Mouse (Mus musculus) stomach, postnatal 0 days (tissue): ENCODE data around the gene Disp1.

Source experiments
- CTCF ChIP-seq: IDR thresholded peaks from 2 replicates; pipeline ENCODE4 v1.5.1; 2016; ENCODE audit warnings: antibody characterized with exemption, low read depth, mild to moderate bottlenecking, moderate library complexity
- EP300 ChIP-seq: optimal IDR thresholded peaks from 2 replicates; pipeline ENCODE3; 2016; ENCODE audit warnings: antibody characterized with exemption

GRCm38 (mm10) chr1:183220796-183221718 is at the start of gene Disp1:
- TF ChIP-seq CTCF (no peak), EP300 (no peak)
